Mouse (Mus musculus) forebrain, postnatal 0 days (tissue): ENCODE results near the gene Lrg1. TPM values are rescaled to one million over a fixed set of nuclear protein-coding genes. Genes with fewer than 3 reads are reported as not detected.

Experiments used
- ATAC-seq: fragments of 200-750 bp; cut with Nextera tagmentation; 2 replicates; pipeline ENCODE4 v1.8.0; 2017; ENCODE audit warnings: mild to moderate bottlenecking, moderate library complexity
- DNase-seq: peaks from one replicate; pipeline ENCODE4 v3.0.0-alpha.2; 2015
- H3K27ac ChIP-seq: fragments of 300-500 bp; sonication (generic); 2 replicates; pipeline ENCODE4 v1.5.1; 2014; ENCODE audit warnings: low read depth, mild to moderate bottlenecking, antibody characterized with exemption, low read length, moderate library complexity, mixed read lengths
- H3K27me3 ChIP-seq: fragments of 300-500 bp; sonication (generic); 2 replicates; pipeline ENCODE4 v1.6.1; 2014; ENCODE audit warnings: mild to moderate bottlenecking, low read length, mixed read lengths; ENCODE audit not compliant: insufficient read depth
- H3K36me3 ChIP-seq: fragments of 300-500 bp; sonication (generic); 2 replicates; pipeline ENCODE4 v1.6.1; 2014; ENCODE audit warnings: mild to moderate bottlenecking, moderate library complexity; ENCODE audit not compliant: insufficient read depth
- H3K4me1 ChIP-seq: fragments of 300-500 bp; sonication (generic); 2 replicates; pipeline ENCODE4 v1.6.1; 2014; ENCODE audit warnings: antibody characterized with exemption; ENCODE audit not compliant: insufficient read depth
- H3K4me2 ChIP-seq: fragments of 300-500 bp; sonication (generic); 2 replicates; pipeline ENCODE4 v1.6.1; 2014; ENCODE audit warnings: low read depth, mild to moderate bottlenecking, moderate library complexity
- H3K4me3 ChIP-seq: fragments of 300-500 bp; sonication (generic); 2 replicates; pipeline ENCODE4 v1.5.1; 2014; ENCODE audit warnings: low read depth, low read length, mixed read lengths
- H3K9ac ChIP-seq: fragments of 300-500 bp; sonication (generic); 2 replicates; pipeline ENCODE4 v1.6.1; 2014; ENCODE audit warnings: mild to moderate bottlenecking
- H3K9me3 ChIP-seq: fragments of 300-500 bp; sonication (generic); 2 replicates; pipeline ENCODE4 v1.6.1; 2016; ENCODE audit warnings: low read length
- CTCF ChIP-seq: sonication (generic); IDR thresholded peaks from 2 replicates; pipeline ENCODE4 v1.5.1; 2016; ENCODE audit warnings: antibody characterized with exemption, control low read depth, low read depth
- WGBS: fragments of 180-500 bp; shearing (Covaris S2); extraction: QIAGEN DNeasy Blood & Tissue Kit; methylation state at CpG from one replicate; pipeline ENCODE4 v1.1.7; 2014; 5-methylcytosine and 5-hydroxymethylcytosine counted together
- polyA plus RNA-seq: library from polyadenylated mRNA; unstranded; fragments of >200 nt; fragmentation: Nextera tagmentation; extraction: Ambion mirVana; gene quantifications from 2 replicates; pipeline ENCODE4 v1.2.1, GENCODE M21; 2015
- total RNA-seq: library from RNA; depleted of rRNA; stranded (reverse); fragments of >200 nt; gene quantifications from 2 replicates; pipeline ENCODE4 v1.2.3, GENCODE M21; 2014

The Lrg1 gene
- total and polyA plus RNA-seq, 2 experiments from 2014 or later = 0.46 TPM; not detected in 1

DNA sequence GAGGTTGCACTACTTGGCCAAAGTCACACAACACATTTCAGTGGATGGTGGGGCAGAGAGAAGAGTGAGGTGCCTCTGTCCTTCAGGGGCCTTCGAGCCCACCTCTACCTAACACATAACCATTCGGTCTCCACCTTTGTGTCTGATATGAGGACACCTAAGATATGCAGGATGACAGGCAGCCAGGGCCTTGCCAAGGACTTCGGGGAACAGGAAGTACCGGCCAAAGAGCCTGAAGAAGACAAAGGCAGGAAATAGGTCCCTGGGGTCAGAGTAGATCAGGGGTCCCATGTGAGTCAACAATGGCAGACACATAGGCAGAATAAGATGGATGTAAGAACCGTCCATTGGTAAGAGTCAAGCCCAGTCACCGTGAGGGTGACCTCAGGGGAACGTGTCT is 14.8 kb upstream of the Lrg1 start:
- H3K27ac ChIP-seq = no peak overlapping the region
- no peak overlapping the region for H3K4me2 ChIP-seq
- no peak for ATAC-seq
- WGBS = 93% methylated on average over 7 of the region's 7 CpGs
- no peaks in the 10 kb centered on the region for H3K9me3 ChIP-seq
- H3K27me3 ChIP-seq = no peaks in the 10 kb centered on the region
- H3K4me3 ChIP-seq = no peak overlapping the region
- H3K4me1 ChIP-seq = peaks cover 6% of the 10 kb centered on the region; the same call in 1 of the 2 replicates
- DNase-seq = no peak
- H3K36me3 ChIP-seq = 0 out of 2 replicates have a peak, but pooled peaks cover 5% of the 10 kb centered on the region
- no peak for TF ChIP-seq CTCF
- H3K9ac ChIP-seq = no peak overlapping the region

DNA sequence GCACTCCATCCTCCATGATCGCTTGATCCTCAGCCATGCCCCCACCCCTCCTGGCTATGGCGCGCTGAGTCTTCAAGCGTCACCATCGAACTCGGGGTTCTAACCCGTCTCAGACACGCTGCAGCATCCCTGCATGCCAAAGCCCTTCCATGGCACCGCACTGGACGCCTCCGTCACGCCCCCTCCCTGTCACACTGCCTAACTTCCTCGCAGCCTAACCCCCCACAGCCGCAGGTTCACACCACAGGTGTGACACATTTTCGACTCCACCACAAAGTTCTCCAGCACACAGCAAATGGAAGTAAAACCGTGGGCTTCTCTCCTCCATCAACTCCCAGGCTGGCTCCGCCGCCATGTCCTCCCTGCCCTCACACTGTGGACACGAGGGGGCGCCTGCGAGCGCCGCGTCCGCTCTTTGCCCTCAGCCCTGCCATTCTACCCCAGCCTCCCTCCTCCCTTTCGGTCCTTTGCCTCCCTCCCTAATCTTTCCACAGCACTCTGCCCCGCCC is 12.7 kb upstream of the Lrg1 start:
- ATAC-seq (no peak; the same call in 1 of the 2 replicates), DNase-seq (no peak)
- Histone ChIP-seq H3K9me3 (no peaks in the 10 kb centered on the region), H3K27me3 (no peaks in the 10 kb centered on the region), H3K4me2 (peak overlapping the region; percentile 37), H3K9ac (peak overlapping the region; percentile 18; the same call in 1 of the 2 replicates), H3K4me3 (peak overlapping the region; percentile 12; the same call in 1 of the 2 replicates), H3K27ac (no peak overlapping the region), H3K36me3 (peaks cover 23% of the 10 kb centered on the region), H3K4me1 (peaks cover 6% of the 10 kb centered on the region; the same call in 1 of the 2 replicates)
- peak; percentile 80 for TF ChIP-seq CTCF
- 5% methylated on average over 27 of the region's 27 CpGs for WGBS

DNA sequence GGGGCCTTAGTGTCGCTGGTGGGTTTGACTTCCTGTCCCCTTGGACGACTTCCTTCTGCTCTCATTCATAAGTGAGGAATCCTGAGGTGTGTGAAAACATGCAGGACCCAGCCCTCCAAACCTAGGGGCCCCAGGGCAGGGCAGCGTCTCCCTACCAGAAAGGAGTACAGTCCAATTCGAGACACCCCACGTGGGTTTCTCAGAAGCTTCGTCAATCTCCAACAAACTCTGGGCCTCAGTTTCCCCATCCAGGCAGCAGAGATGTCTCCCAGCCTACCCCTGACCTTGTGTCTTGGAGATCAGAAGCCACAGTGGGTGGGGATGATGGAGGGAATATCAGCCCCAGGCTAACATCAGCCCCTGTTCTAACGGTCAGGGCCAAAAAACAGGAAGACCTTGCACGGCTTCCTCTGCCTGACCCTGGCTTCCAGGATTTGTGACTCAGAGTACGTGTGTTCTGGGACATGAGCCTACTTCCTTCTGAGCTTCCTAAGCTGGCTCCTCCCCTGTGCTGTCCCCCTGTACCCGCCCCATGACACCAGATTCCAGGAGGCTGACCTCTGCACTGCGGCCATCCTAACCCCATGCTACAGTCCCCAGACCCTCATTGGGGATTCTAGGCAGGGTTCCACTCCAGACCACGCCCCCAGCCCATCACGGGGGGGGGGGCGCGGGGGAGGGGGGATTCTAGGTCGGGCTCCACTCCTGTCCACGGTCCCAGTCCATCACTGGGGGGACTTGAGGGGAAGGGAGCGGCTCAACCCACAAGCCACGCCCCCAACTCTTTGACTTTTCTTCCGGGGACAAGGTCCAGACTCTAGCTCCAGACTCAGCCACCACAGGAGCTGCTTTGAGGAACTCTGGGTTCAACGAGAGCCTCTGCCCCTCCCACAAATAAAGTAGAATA is 11.9 kb upstream of the Lrg1 start:
- no peak for TF ChIP-seq CTCF
- Histone ChIP-seq H3K9ac (no peak overlapping the region), H3K9me3 (no peaks in the 10 kb centered on the region), H3K4me3 (peak overlapping the region; percentile 12; the same call in 1 of the 2 replicates), H3K4me1 (peaks cover 3% of the 10 kb centered on the region; the same call in 1 of the 2 replicates), H3K4me2 (peak overlapping the region; percentile 37), H3K27ac (peak overlapping the region; percentile 54; the same call in 1 of the 2 replicates), H3K27me3 (no peaks in the 10 kb centered on the region), H3K36me3 (peaks cover 30% of the 10 kb centered on the region)
- ATAC-seq = no peak
- DNase-seq = no peak
- 24% methylated on average over 21 of the region's 21 CpGs for WGBS

DNA sequence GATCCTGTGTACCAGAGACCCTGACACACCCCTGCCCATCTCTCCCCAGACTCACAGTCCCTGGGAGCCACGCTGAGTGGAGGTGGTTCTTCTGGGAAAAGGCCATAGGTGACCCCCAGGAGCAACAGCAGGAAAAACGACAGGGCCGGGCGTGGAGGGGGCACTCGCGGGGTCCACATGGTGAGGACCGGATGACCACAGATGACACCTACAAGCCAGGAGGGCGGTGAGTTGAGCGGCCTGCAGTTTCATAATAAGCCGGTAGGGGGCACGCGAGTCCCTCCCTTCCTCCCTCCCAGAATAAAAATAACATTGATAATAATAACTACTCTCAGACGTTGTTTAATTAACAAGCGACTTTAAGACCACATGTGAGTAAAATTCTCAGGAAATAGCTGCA is 10.9 kb upstream of the Lrg1 start:
- peaks cover 40% of the 10 kb centered on the region for H3K36me3 ChIP-seq
- no peaks in the 10 kb centered on the region for H3K9me3 ChIP-seq
- DNase-seq (peak; percentile 62), ATAC-seq (no peak; the same call in 1 of the 2 replicates)
- 5% methylated on average over 14 of the region's 14 CpGs for WGBS
- peak; percentile 83 for TF ChIP-seq CTCF
- H3K4me3 ChIP-seq = no peak overlapping the region
- no peaks in the 10 kb centered on the region for H3K27me3 ChIP-seq
- no peak overlapping the region for H3K27ac ChIP-seq
- no peaks in the 10 kb centered on the region for H3K4me1 ChIP-seq
- no peak overlapping the region for H3K4me2 ChIP-seq
- H3K9ac ChIP-seq = no peak overlapping the region

DNA sequence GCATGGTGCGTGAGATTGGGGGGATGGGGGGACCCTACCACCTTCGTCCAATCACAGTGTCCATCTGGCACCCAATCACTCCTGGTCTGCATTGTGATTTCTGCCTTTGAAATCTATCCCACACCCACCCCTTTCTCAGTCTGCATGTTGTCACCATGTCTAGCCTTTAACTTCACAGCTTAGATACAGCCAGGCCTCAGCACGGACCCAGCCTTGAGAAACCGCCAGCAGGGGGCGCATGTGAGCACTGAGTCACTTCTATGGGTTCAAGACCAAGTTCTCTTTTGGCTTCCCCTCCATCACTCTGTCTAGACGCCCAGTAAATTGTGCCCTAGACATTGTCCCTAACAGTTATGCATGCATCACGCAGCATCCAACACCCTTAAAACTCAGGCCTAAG is 10.0 kb upstream of the Lrg1 start:
- 43% methylated on average over 7 of the region's 7 CpGs for WGBS
- peak; percentile 26; the same call in 1 of the 2 replicates for ATAC-seq
- TF ChIP-seq CTCF = peak; percentile 81

DNA sequence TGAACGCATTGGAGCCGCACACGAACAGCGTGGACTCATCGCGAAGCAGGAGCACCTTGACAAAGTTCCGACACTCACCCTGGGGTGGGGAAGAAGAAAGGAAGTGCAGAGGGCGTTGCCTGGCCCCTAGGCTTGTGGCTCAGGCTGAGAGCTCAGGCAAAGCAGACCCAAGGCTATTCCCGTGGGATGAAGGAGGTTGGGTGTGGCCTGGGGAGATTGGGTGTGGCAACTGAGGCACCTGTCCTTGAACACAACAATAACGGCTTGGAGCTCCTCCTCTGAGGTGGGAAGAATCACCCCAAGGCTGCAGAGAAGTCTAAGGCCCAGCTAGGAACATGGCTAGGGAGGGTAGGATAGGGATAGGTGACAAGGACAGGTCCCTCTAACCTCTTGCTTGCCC is 9.3 kb upstream of the Lrg1 start:
- DNase-seq = no peak
- H3K27ac ChIP-seq = no peak overlapping the region
- H3K9me3 ChIP-seq = no peaks in the 10 kb centered on the region
- no peak overlapping the region for H3K4me3 ChIP-seq
- no peak for TF ChIP-seq CTCF
- H3K27me3 ChIP-seq = no peaks in the 10 kb centered on the region
- peaks cover 50% of the 10 kb centered on the region for H3K36me3 ChIP-seq
- no peak for ATAC-seq
- 92% methylated on average over 10 of the region's 10 CpGs for WGBS
- H3K9ac ChIP-seq = no peak overlapping the region
- H3K4me2 ChIP-seq = no peak overlapping the region
- H3K4me1 ChIP-seq = no peaks in the 10 kb centered on the region

More for the DNA sequence above, 10.0 kb upstream of the Lrg1 start:
- no peaks in the 10 kb centered on the region for H3K4me1 ChIP-seq
- no peak overlapping the region for H3K4me3 ChIP-seq
- no peak overlapping the region for H3K9ac ChIP-seq
- H3K36me3 ChIP-seq = peaks cover 46% of the 10 kb centered on the region
- DNase-seq = peak; percentile 63
- H3K4me2 ChIP-seq = no peak overlapping the region
- no peaks in the 10 kb centered on the region for H3K9me3 ChIP-seq
- no peak overlapping the region for H3K27ac ChIP-seq
- no peaks in the 10 kb centered on the region for H3K27me3 ChIP-seq

DNA sequence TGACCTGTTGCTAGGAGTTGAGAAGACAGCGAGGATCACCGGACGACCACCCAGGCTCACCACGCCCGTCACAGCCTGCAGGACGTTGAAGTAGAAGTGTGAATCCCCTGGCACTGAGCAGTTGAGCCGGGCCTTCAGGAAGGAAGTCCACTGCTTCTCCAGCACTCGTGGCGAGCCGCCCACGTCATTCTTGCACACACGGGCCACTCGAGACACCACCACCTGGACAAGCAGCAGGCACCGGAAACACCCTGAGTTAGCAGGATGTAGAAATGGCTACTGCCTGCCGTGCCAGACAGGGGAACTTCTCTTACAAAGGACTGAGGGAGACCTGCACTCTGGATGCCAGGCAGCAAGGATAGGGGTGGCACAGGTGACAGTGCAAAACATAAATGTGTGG is 6.4 kb upstream of the Lrg1 start:
- no peak overlapping the region for H3K27ac ChIP-seq
- no peaks in the 10 kb centered on the region for H3K4me1 ChIP-seq
- 78% methylated on average over 15 of the region's 15 CpGs for WGBS
- H3K4me2 ChIP-seq = no peak overlapping the region
- H3K9me3 ChIP-seq = no peaks in the 10 kb centered on the region
- no peak for TF ChIP-seq CTCF
- no peaks in the 10 kb centered on the region for H3K27me3 ChIP-seq
- H3K4me3 ChIP-seq = no peak overlapping the region
- ATAC-seq = no peak
- DNase-seq = no peak
- no peak overlapping the region for H3K9ac ChIP-seq
- H3K36me3 ChIP-seq = peaks cover 74% of the 10 kb centered on the region
